Mouse (Mus musculus): ENCODE measurements at regions not wholly inside any gene's neighbourhood (a gene's known extent, or its start where the extent isn't known, plus 50 kb on each side); places are given as distances from the start of the nearest gene placed in this dataset.

DNA sequence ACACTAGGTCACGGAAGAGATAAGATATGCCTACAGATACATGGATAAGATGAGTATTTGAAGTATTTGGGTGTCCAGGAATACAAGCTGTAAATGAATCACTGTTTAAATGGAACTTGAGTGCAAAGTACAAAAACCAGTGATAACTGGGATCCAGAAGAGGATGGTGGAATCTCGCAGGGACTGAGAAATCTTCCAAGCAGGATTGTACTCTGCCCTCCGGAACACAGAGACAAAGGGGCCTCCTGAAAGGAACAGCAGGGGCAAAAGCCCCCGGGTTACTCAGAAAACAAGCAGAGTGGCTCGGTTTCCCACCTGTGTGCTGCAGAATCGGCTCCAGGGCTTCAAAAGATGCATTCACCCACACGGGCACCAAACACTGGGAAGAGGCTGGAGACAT, 55.2 kb upstream of the Dab2 start:
- no peak for ATAC-seq (ENCODE audit: insufficient number of reproducible peaks, low FRiP score, low TSS enrichment)

DNA sequence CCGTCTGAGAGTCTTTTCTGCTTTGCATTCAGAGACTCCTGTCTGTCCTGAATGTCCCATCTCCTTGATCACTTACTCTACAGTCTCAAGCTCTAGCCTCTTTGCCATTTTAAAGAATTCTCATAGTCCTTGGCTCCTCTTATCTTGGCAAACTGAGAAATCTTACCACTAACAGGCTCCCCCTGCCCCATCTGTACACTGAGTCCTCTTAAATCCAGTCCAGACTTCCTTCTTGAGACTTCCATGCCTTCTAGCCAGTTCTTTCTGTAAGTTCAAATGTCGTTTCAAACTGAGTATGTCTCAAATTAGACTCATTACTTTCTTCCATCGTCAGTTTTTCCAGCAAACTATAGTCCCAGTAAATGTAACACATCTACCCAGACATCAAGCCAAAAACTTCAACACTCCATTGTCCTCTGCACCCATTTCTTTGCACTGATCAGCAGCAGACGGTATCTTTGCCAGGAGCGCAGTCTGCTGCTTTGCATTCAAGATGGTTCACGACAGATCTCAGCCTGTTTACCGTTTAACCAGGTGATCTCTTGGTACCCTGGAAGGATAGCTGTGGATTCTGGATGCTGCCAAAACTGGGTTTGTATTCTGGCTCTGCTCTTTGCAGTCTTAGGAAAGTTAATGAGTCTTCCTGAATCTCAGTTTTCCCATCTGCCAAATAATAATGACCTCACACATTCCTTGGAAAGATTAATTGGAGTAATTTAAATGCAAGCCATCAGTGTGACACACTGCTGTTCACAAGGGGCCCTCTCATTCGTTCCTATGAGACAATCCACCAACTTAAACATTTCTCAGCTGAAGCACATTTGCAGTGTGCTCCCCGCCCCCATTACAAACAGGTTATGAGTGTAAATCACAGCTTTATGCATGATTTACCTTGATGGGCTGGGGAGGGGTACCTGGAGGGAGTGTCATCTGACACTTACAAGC, 53.4 kb upstream of the Dab2 start:
- no peak for ATAC-seq (ENCODE audit: insufficient number of reproducible peaks, low FRiP score, low TSS enrichment)

GRCm38 (mm10) chr15:6248470-6248869, 51.1 kb upstream of the Dab2 start:
- ATAC-seq (ENCODE audit: insufficient number of reproducible peaks, low FRiP score, low TSS enrichment) = no peak

All from cerebellum, adult (tissue).